Mouse (Mus musculus): ENCODE measurements at regions not wholly inside any gene's neighbourhood (a gene's known extent, or its start where the extent isn't known, plus 50 kb on each side); places are given as distances from the start of the nearest gene placed in this dataset.
"Not testable (repeated sequence)": the region's sequence is repeated elsewhere in the genome, so short reads cannot be mapped to it uniquely, and the experiment has no call there.

DNA sequence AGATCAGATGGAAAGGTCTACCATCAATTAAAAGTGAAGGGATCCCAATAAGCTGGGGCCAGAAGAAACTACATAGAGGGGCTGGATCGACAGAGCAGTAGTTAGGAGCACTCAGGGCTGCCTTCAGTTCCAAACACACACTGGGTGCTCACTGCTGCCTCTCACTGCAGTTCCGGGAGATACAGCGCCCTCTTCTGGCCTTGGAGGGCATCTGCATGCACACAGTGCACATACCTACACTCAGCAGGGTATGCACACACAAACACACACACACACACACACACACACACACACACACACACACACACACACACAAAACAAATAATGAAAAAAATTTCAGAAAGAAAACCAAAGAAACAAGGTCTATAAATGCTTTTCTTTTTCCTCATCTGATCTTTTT lies 172.6 kb upstream of the Frmd6 start:
- H3K4me3 ChIP-seq (replicated peaks; ENCODE audit: extremely low read depth, low read depth, low read length): no peak overlapping the region
- peaks cover 16% of the 10 kb centered on the region for H3K4me1 ChIP-seq (ENCODE audit: control insufficient read depth, insufficient read depth, low read length)
- WGBS: 84% methylated on average over 3 of the region's 3 CpGs
- TF ChIP-seq POLR2A (IDR thresholded peaks at IDR 0.05; ENCODE audit: borderline replicate concordance, extremely low read depth, low read depth, low read length): no peak
- TF ChIP-seq CTCF (IDR thresholded peaks at IDR 0.05; ENCODE audit: insufficient read depth, low read length): no peak
- DNase-seq: no peak

DNA sequence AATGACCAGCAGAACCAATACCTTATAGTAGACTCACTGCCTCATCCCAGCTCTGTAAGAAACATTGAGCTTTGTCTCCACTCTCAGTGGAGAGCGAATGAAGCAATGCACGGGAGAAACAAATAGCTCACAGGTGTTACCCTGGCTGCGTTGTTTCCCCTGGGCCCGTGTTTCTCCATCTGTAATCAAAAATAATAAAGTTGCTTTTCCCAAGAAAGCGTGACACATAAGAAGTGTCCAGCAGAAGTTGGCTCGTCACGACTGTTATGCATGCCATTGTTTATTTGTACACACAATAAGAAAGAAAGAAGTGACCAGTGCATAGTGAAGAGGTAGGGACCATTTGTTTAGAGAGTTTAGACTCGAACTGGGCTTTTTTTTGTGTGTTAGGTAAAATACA lies 171.3 kb upstream of the Frmd6 start:
- Histone ChIP-seq H3K4me3 (replicated peaks; ENCODE audit: extremely low read depth, low read depth, low read length) (no peak overlapping the region), H3K4me1 (ENCODE audit: control insufficient read depth, insufficient read depth, low read length) (peaks cover 16% of the 10 kb centered on the region)
- TF ChIP-seq POLR2A (IDR thresholded peaks at IDR 0.05; ENCODE audit: borderline replicate concordance, extremely low read depth, low read depth, low read length) (no peak), CTCF (IDR thresholded peaks at IDR 0.05; ENCODE audit: insufficient read depth, low read length) (no peak)
- no peak for DNase-seq
- 72% methylated on average over 8 of the region's 8 CpGs for WGBS

DNA sequence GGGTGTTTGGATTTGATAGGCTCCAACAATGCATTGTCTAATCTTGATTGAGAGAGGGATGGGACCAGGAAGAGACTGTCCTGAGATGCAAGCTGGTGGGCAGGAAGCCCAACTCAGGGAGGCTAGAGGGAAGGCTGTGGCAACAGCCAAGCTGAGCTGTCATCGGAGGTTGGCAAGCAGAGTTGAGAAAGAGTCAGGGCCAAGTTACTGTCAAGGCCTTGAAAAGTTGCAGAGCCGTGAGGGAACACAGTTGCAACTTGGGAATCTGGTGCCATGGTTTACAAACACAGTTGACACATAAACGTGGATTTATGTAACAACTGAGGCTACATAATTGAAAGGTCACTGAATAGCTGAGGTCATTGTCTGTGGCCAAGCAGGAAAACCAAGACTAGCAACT lies 170.8 kb upstream of the Frmd6 start:
- H3K4me1 ChIP-seq (ENCODE audit: control insufficient read depth, insufficient read depth, low read length): peaks cover 16% of the 10 kb centered on the region
- 28% methylated on average over 3 of the region's 3 CpGs for WGBS

DNA sequence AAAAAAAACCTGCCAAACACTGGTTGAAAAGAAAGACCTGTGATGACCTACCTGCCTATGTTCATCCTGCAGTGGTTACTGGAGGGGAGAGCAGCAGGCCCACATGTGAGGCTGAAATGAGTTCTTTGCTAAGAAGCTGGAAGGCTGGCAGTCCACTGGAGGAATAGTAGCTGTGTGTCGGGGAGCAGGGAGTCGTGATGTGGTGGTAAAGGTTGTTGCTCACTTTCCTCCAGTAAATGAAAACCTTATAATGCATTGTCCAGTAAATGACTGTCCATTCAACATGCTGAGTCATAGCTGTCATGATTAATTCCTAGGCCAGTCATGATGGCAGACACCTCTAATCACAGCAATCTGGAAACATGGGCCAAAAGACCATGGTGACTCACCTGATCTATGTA lies 169.9 kb upstream of the Frmd6 start:
- peaks cover 16% of the 10 kb centered on the region for H3K4me1 ChIP-seq (ENCODE audit: control insufficient read depth, insufficient read depth, low read length)
- no peak for DNase-seq
- WGBS: 97% methylated on average over 2 of the region's 2 CpGs

More for the DNA sequence above, 170.8 kb upstream of the Frmd6 start:
- TF ChIP-seq POLR2A (IDR thresholded peaks at IDR 0.05; ENCODE audit: borderline replicate concordance, extremely low read depth, low read depth, low read length) (no peak), CTCF (IDR thresholded peaks at IDR 0.05; ENCODE audit: insufficient read depth, low read length) (no peak)
- H3K4me3 ChIP-seq (replicated peaks; ENCODE audit: extremely low read depth, low read depth, low read length): no peak overlapping the region
- no peak for DNase-seq

DNA sequence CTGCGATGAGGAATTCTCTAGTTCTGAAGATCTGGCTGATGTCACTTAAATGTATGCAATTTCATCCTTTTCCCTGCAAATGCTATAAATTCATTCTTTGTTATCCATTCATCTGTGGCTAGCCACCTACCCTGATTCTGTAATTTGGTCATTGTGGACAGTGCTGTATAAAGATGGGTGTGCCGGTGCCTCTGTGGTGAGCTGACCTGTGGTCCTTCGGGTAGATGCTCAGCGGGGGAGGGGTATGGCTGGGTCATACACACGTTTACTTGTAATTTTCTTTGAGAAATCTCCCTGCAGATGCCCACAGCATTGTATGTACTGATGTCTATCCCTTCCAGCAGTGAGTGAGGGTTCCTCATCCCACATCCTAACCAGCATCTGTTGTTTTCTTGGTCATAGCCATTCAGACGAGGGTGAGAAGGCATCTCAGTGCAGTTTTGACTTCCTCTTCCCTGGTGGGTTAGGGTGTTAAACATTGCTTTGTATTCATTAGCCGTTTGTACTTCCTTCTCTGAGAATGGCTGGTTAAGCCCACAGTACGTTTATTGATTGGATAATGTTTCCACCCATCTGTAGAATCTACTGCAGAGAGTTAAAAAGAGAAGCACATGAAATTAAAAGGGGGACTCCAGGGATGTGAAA lies 169.3 kb upstream of the Frmd6 start:
- TF ChIP-seq CTCF (IDR thresholded peaks at IDR 0.05; ENCODE audit: insufficient read depth, low read length) (no peak), POLR2A (IDR thresholded peaks at IDR 0.05; ENCODE audit: borderline replicate concordance, extremely low read depth, low read depth, low read length) (no peak)
- WGBS: 74% methylated on average over 8 of the region's 8 CpGs
- Histone ChIP-seq H3K4me3 (replicated peaks; ENCODE audit: extremely low read depth, low read depth, low read length) (no peak overlapping the region), H3K4me1 (ENCODE audit: control insufficient read depth, insufficient read depth, low read length) (peaks cover 16% of the 10 kb centered on the region)
- DNase-seq: no peak

More for the DNA sequence above, 169.9 kb upstream of the Frmd6 start:
- TF ChIP-seq CTCF (IDR thresholded peaks at IDR 0.05; ENCODE audit: insufficient read depth, low read length) (no peak), POLR2A (IDR thresholded peaks at IDR 0.05; ENCODE audit: borderline replicate concordance, extremely low read depth, low read depth, low read length) (no peak)
- no peak overlapping the region for H3K4me3 ChIP-seq (replicated peaks; ENCODE audit: extremely low read depth, low read depth, low read length)

DNA sequence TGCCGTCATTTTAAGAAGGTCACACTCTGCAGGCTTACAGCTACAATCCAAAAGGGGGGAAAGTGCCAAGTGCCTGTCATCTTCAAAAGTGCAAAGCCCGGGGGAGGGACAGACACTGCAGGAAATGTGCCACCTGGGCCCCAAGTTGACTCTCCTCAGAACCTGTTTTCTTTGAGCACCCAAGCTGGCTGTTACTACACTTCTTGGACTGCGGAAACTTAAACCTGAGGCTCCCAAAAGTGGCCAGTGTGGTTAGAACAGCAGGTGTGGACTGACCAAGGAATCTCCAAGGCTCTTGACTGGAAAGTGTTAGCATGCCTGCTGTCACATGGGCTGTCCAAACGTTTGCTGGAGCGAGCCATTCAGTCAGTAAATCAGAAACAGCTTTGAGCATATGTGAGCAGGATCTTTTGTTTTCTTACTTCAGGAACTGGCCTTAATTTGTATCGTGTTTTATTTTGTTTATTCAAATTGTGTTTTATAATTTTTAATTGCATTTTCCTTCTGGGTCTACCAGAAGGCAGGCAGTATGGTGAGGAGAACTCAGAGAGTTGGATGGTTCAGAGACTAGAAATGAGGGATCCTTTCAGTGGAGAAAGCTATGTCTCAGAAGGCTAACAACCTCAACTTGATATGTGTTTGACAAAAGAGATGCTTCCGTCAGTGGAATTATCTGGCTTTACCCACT lies 168.4 kb upstream of the Frmd6 start:
- no peak for DNase-seq
- Histone ChIP-seq H3K4me3 (replicated peaks; ENCODE audit: extremely low read depth, low read depth, low read length) (no peak overlapping the region), H3K4me1 (ENCODE audit: control insufficient read depth, insufficient read depth, low read length) (peaks cover 16% of the 10 kb centered on the region)
- 43% methylated on average over 7 of the region's 7 CpGs for WGBS
- TF ChIP-seq POLR2A (IDR thresholded peaks at IDR 0.05; ENCODE audit: borderline replicate concordance, extremely low read depth, low read depth, low read length) (no peak), CTCF (IDR thresholded peaks at IDR 0.05; ENCODE audit: insufficient read depth, low read length) (no peak)

DNA sequence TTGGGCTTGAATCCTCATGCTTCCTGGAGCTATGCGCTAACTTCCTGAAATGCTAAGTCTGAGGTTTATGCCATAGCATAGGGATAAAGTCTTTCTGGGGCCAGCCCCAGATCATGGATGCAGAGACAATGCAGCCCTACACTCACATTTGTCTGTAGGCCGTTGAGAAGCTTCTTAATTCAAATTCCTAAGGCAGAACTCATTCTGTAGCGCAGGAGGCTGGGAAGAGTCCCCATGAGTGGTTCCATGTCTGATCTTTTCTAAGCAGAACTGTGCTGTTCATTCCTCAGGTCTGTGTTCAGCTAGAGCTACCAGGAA lies 167.9 kb upstream of the Frmd6 start:
- no peak for DNase-seq
- TF ChIP-seq POLR2A (IDR thresholded peaks at IDR 0.05; ENCODE audit: borderline replicate concordance, extremely low read depth, low read depth, low read length) (no peak), CTCF (IDR thresholded peaks at IDR 0.05; ENCODE audit: insufficient read depth, low read length) (no peak)
- WGBS: 87% methylated on average over 3 of the region's 3 CpGs

DNA sequence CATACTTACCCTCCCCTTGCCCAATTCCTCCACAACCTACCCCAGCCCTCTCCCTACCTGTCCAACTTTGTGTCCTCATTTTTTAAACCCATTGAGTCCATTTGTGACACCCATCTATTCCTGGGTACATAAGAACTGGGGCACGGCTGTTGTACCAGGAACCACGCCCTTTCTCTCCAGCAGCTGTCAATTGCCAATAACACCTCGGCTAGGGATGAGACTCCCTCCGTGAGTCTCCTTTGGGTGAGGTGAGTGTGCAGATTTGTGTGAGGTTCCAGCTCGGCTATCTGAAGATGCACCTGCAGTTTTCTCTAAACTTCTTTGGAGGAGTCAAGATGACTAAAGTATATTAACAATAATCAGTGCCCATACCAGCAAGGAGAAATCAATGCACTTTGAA lies 167.2 kb upstream of the Frmd6 start:
- TF ChIP-seq POLR2A (IDR thresholded peaks at IDR 0.05; ENCODE audit: borderline replicate concordance, extremely low read depth, low read depth, low read length): no peak
- TF ChIP-seq CTCF (IDR thresholded peaks at IDR 0.05; ENCODE audit: insufficient read depth, low read length): no peak
- WGBS: 87% methylated on average over 5 of the region's 5 CpGs
- H3K4me1 ChIP-seq (ENCODE audit: control insufficient read depth, insufficient read depth, low read length): peaks cover 16% of the 10 kb centered on the region
- H3K4me3 ChIP-seq (replicated peaks; ENCODE audit: extremely low read depth, low read depth, low read length): no peak overlapping the region
- no peak for DNase-seq

More for the DNA sequence above, 167.9 kb upstream of the Frmd6 start:
- H3K4me3 ChIP-seq (replicated peaks; ENCODE audit: extremely low read depth, low read depth, low read length): no peak overlapping the region
- H3K4me1 ChIP-seq (ENCODE audit: control insufficient read depth, insufficient read depth, low read length): peaks cover 16% of the 10 kb centered on the region

DNA sequence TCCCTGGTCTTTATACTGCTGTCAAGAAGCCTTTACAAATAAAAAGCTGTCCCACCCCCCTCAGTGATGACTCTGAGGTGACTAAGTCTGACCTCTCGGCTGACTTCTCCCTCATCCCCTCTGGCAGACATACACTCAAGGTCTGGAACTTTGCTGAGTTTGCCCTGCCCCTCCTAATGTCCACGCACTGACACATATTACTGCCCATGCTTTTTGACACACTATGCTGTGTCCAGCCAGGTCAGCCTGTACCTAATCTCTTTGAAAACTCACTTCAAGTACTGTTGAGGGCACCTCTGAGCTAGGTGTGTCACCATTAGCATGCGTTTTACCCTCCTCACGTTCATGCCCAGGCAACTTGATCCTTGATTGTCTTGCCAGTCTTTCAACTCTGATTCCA lies 164.9 kb upstream of the Frmd6 start:
- H3K4me1 ChIP-seq (ENCODE audit: control insufficient read depth, insufficient read depth, low read length): peaks cover 7% of the 10 kb centered on the region
- 76% methylated on average over 4 of the region's 4 CpGs for WGBS
- TF ChIP-seq CTCF (IDR thresholded peaks at IDR 0.05; ENCODE audit: insufficient read depth, low read length) (no peak), POLR2A (IDR thresholded peaks at IDR 0.05; ENCODE audit: borderline replicate concordance, extremely low read depth, low read depth, low read length) (no peak)
- no peak for DNase-seq
- no peak overlapping the region for H3K4me3 ChIP-seq (replicated peaks; ENCODE audit: extremely low read depth, low read depth, low read length)

DNA sequence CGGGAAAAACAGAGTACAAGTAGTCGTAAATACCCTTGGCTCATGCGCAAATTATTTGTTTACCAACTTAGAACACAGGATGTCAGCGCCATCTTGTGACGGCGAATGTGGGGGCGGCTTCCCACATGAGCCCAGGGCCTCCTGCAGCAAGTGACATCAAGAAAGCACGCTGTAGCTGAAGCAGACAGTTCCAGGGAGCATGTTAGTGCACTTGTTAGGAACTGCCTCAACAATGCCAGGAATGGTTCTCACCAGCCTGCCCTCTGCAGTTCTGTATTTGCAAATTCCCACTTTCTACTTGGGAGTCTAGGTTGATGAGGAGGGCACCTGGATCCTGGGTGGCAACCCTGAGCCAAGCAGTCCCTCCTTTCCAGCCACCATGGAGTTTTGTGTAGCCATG lies 157.2 kb upstream of the Frmd6 start:
- H3K4me1 ChIP-seq (ENCODE audit: control insufficient read depth, insufficient read depth, low read length); H3K4me3 ChIP-seq (replicated peaks; ENCODE audit: extremely low read depth, low read depth, low read length); DNase-seq: not testable (repeated sequence)
- WGBS: 93% methylated on average over 6 of the region's 8 CpGs
